Mouse (Mus musculus): ENCODE data around the gene Cd63. TPM values are rescaled to one million over a fixed set of nuclear protein-coding genes. Genes with fewer than 3 reads are reported as not detected.

Cd63 gene
- total RNA-seq, 1 experiment, result 226 TPM

- Histone ChIP-seq H3K4me3 (ENCODE audit: insufficient read depth in 1 of 2, low read depth in 1 of 2, low read length in 2 of 2, poor library complexity in 1 of 2, severe bottlenecking in 1 of 2) (no peak overlapping the region), H3K27ac (ENCODE audit: insufficient read depth, low read depth, low read length, poor library complexity, severe bottlenecking) (no peak overlapping the region), H3K9me3 (ENCODE audit: control insufficient read depth, insufficient read depth, low read depth, low read length) (no peaks in the 10 kb centered on the region), H3K36me3 (ENCODE audit: control insufficient read depth, insufficient read depth, low read length, poor library complexity, severe bottlenecking) (no peaks in the 10 kb centered on the region), H3K4me1 (ENCODE audit: control insufficient read depth in 2 of 2, insufficient read depth in 2 of 2, low read length in 2 of 2, poor library complexity in 1 of 2) (peaks cover 0 to 2% of the 10 kb centered on the region in 2 experiments; a peak in 2 of 4 replicates), H3K9ac (ENCODE audit: insufficient read depth, low read depth, low read length, poor library complexity, severe bottlenecking) (no peak overlapping the region)
- in situ Hi-C loops (cut with MboI; ENCODE audit: low sequenced_read_pairs in 2 of 2, unreplicated experiment in 2 of 2), result no loop called here
- DNase-seq (ENCODE audit: low read depth, low spot score), result no peak
- no peak for TF ChIP-seq ZNF384 (IDR thresholded peaks at IDR 0.05; ENCODE audit: low read depth, low read length)
- TF ChIP-seq CHD2 (IDR thresholded peaks at IDR 0.05; ENCODE audit: low read depth, low read length), result no peak
- no peak for TF ChIP-seq MAFK (IDR thresholded peaks at IDR 0.05; ENCODE audit: insufficient read depth, low read depth, low read length)
- TF ChIP-seq ZC3H11A (IDR thresholded peaks at IDR 0.05; ENCODE audit: borderline replicate concordance, low read depth, low read length), result no peak
These were observed 1.7 kb downstream of the Cd63 start for GRCm38 (mm10) chr10:128902409-128902988.

- in situ Hi-C loops (cut with MboI; ENCODE audit: low sequenced_read_pairs in 2 of 2, unreplicated experiment in 2 of 2), result no loop called here
- no peak for TF ChIP-seq CHD2 (IDR thresholded peaks at IDR 0.05; ENCODE audit: low read depth, low read length)
- no peak for TF ChIP-seq ZNF384 (IDR thresholded peaks at IDR 0.05; ENCODE audit: low read depth, low read length)
- no peak for TF ChIP-seq MAFK (IDR thresholded peaks at IDR 0.05; ENCODE audit: insufficient read depth, low read depth, low read length)
- TF ChIP-seq HCFC1 (IDR thresholded peaks at IDR 0.05; ENCODE audit: borderline replicate concordance, insufficient read depth, low read length), result no peak
- no peak for TF ChIP-seq ZC3H11A (IDR thresholded peaks at IDR 0.05; ENCODE audit: borderline replicate concordance, low read depth, low read length)
- Histone ChIP-seq H3K36me3 (ENCODE audit: control insufficient read depth, insufficient read depth, low read length, poor library complexity, severe bottlenecking) (no peaks in the 10 kb centered on the region), H3K9ac (ENCODE audit: insufficient read depth, low read depth, low read length, poor library complexity, severe bottlenecking) (no peak overlapping the region), H3K9me3 (ENCODE audit: control insufficient read depth, insufficient read depth, low read depth, low read length) (no peaks in the 10 kb centered on the region), H3K27ac (ENCODE audit: insufficient read depth, low read depth, low read length, poor library complexity, severe bottlenecking) (no peak overlapping the region), H3K4me3 (ENCODE audit: insufficient read depth in 1 of 2, low read depth in 1 of 2, low read length in 2 of 2, poor library complexity in 1 of 2, severe bottlenecking in 1 of 2) (no peak overlapping the region), H3K4me1 (ENCODE audit: control insufficient read depth in 2 of 2, insufficient read depth in 2 of 2, low read length in 2 of 2, poor library complexity in 1 of 2) (peaks cover 0 to 7% of the 10 kb centered on the region in 2 experiments; a peak in 2 of 4 replicates)
- no peak for DNase-seq (ENCODE audit: low read depth, low spot score)
These were observed 4.0 kb downstream of the Cd63 start for GRCm38 (mm10) chr10:128904812-128905211.

GRCm38 (mm10) chr10:128908778-128909448 is 8.1 kb downstream of the Cd63 start:
- in situ Hi-C loops (cut with MboI; ENCODE audit: low sequenced_read_pairs in 2 of 2, unreplicated experiment in 2 of 2), result no loop called here
- DNase-seq (ENCODE audit: low read depth, low spot score), result no peak
- peaks cover 0 to 12% of the 10 kb centered on the region in 2 experiments; a peak in 3 of 4 replicates for H3K4me1 ChIP-seq (ENCODE audit: control insufficient read depth in 2 of 2, insufficient read depth in 2 of 2, low read length in 2 of 2, poor library complexity in 1 of 2)

GRCm38 (mm10) chr10:128909567-128910028 is 8.8 kb downstream of the Cd63 start:
- Histone ChIP-seq H3K4me1 (ENCODE audit: control insufficient read depth in 2 of 2, insufficient read depth in 2 of 2, low read length in 2 of 2, poor library complexity in 1 of 2) (peaks cover 0 to 12% of the 10 kb centered on the region in 2 experiments; a peak in 3 of 4 replicates), H3K36me3 (ENCODE audit: control insufficient read depth, insufficient read depth, low read length, poor library complexity, severe bottlenecking) (peaks cover 18% of the 10 kb centered on the region), H3K4me3 (ENCODE audit: insufficient read depth in 1 of 2, low read depth in 1 of 2, low read length in 2 of 2, poor library complexity in 1 of 2, severe bottlenecking in 1 of 2) (peak overlapping the region; percentile 93 to 96), H3K9me3 (ENCODE audit: control insufficient read depth, insufficient read depth, low read depth, low read length) (no peaks in the 10 kb centered on the region), H3K27ac (ENCODE audit: insufficient read depth, low read depth, low read length, poor library complexity, severe bottlenecking) (peak overlapping the region; percentile 23; the same call in 1 of the 2 replicates), H3K9ac (ENCODE audit: insufficient read depth, low read depth, low read length, poor library complexity, severe bottlenecking) (peak overlapping the region; percentile 97)
- peak; percentile 71 for DNase-seq (ENCODE audit: low read depth, low spot score)
- no peak for TF ChIP-seq ZC3H11A (IDR thresholded peaks at IDR 0.05; ENCODE audit: borderline replicate concordance, low read depth, low read length)
- TF ChIP-seq CHD2 (IDR thresholded peaks at IDR 0.05; ENCODE audit: low read depth, low read length), result no peak
- TF ChIP-seq ZNF384 (IDR thresholded peaks at IDR 0.05; ENCODE audit: low read depth, low read length), result no peak
- no peak for TF ChIP-seq MAFK (IDR thresholded peaks at IDR 0.05; ENCODE audit: insufficient read depth, low read depth, low read length)
- TF ChIP-seq HCFC1 (IDR thresholded peaks at IDR 0.05; ENCODE audit: borderline replicate concordance, insufficient read depth, low read length), result no peak
- in situ Hi-C loops (cut with MboI; ENCODE audit: low sequenced_read_pairs in 2 of 2, unreplicated experiment in 2 of 2), result no loop called here

More at GRCm38 (mm10) chr10:128908778-128909448, 8.1 kb downstream of the Cd63 start:
- peak overlapping the region; percentile 93 to 96 for H3K4me3 ChIP-seq (ENCODE audit: insufficient read depth in 1 of 2, low read depth in 1 of 2, low read length in 2 of 2, poor library complexity in 1 of 2, severe bottlenecking in 1 of 2)
- peak overlapping the region; percentile 97; the same call in 1 of the 2 replicates for H3K9ac ChIP-seq (ENCODE audit: insufficient read depth, low read depth, low read length, poor library complexity, severe bottlenecking)
- H3K9me3 ChIP-seq (ENCODE audit: control insufficient read depth, insufficient read depth, low read depth, low read length), result no peaks in the 10 kb centered on the region
- TF ChIP-seq MAFK (IDR thresholded peaks at IDR 0.05; ENCODE audit: insufficient read depth, low read depth, low read length) (no peak), ZNF384 (IDR thresholded peaks at IDR 0.05; ENCODE audit: low read depth, low read length) (no peak), ZC3H11A (IDR thresholded peaks at IDR 0.05; ENCODE audit: borderline replicate concordance, low read depth, low read length) (no peak), CHD2 (IDR thresholded peaks at IDR 0.05; ENCODE audit: low read depth, low read length) (no peak), HCFC1 (IDR thresholded peaks at IDR 0.05; ENCODE audit: borderline replicate concordance, insufficient read depth, low read length) (no peak)
- peak overlapping the region; percentile 23; the same call in 1 of the 2 replicates for H3K27ac ChIP-seq (ENCODE audit: insufficient read depth, low read depth, low read length, poor library complexity, severe bottlenecking)
- peaks cover 12% of the 10 kb centered on the region for H3K36me3 ChIP-seq (ENCODE audit: control insufficient read depth, insufficient read depth, low read length, poor library complexity, severe bottlenecking)

All from ES-E14 (cell line).